Mouse (Mus musculus) spleen, postnatal 14 days (tissue): ENCODE data around the gene Cfl2.
A peak's percentile ranks its signal among the peaks of the same experiment; 100 is the strongest.
"Not testable (repeated sequence)": the region's sequence is repeated elsewhere in the genome, so short reads cannot be mapped to it uniquely, and the experiment has no call there.

Experiments used
- DNase-seq, 2 experiments: peaks; one replicate each; pipeline ENCODE4 v3.0.0; 2021 to 2022; ENCODE audit warnings: low spot score in 2 of 2

The Cfl2 gene

DNA sequence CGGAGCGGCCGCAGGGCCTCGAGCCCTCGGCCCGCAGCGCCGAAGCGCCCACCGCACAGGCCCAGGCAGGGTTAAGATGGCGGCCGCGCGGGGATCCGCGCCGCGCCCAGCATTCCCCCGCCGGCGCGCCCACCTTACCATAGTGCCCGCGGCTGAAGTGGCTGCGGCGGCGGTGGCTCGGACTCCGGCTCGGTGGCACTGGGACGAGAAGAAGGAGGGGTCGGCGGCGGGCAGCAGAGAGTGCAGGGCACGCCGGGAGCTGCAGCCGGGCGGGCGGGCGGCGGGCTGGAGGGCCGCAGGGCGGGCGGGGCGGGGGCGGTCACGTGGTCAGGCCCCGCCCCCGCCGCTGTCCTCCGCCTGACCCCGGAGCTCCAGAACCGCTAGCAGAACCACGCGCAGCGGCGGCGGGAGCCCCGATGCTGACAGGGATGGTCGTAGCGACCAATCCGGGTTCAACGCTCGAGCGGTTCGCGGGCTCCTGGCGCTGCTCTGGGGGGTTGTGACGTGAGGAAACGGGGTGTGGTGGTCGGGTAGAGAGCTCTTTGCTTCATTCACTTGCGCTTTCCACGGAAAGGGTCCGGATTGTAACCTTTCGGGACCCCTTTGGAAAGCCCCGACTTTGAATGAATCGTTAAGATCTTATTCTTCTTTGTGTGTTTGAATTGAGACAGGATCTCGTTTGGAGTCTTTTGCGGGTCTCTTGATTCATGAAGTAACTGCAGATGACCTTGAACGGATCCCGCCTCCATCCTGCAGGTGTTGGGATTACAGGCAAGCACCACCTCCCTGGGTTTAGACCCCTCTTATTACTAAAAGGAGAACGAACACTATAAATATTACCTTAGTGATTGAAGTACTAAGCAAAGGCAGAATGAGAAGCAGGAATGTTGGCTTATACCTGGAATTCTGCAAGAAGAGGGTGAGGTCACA is at the start of gene Cfl2:
Gene Cfl2, minus strand, starts transcription at position 272 of the 930 bp plus-strand sequence.
- DNase-seq: peak; percentile 60 to 67

DNA sequence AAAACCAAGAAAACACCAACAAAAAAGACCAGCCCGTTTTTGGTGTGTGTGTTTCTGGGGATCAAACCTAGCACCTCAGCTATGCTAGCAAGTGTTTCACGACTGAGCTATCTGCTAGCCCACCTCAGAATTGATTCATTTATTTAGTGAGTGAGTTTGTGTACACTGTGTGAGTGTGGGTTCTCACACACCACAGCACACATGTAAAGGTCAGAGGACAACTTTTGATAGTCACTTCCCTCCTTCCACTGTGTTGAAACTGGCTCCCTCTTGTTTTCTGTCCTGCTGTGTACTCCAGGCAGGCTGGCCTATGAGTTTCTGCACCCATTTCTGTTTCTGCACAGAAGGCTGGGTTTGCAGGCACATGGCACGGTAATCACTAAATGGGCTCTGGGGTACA is 47.7 kb upstream of the Cfl2 start:
- DNase-seq: no peak

DNA sequence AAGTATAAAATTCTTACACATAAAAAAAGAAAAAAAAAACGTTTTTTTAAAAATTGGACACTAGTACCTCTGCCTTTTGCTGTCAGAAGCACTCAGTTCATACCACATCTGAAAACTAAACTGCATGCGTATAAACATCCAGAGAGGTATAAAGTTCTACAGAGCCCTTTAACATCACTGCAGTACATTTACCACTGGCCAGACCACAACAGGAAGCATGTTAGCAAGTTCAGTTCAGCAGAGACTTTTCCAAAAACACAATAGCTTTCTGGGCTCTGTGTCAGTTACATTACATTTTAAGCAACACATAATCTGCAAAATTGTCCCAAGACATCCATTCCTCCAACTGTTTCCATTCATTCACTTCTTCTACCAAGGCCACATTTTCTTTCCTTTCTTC is 29.9 kb upstream of the Cfl2 start:
- DNase-seq: not testable (repeated sequence)

DNA sequence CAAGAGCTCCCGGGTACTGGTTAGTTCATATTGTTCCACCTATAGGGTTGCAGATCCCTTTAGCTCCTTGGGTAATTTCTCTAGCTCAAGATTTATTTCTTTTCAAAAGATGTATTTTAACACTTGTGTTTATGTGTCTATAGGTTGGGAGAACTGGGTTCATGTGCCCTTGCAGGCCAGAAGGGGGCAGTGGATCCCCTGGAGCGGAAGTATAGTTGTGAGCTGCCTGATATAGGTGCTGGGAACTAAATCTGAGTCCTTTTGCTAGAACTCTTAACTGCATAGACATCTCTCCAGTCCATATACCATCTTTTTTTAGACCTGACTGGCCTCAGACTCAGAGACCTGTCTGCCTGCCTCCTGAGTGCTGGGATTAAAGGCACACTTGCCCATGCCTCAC is 27.7 kb upstream of the Cfl2 start:
- no peak for DNase-seq

DNA sequence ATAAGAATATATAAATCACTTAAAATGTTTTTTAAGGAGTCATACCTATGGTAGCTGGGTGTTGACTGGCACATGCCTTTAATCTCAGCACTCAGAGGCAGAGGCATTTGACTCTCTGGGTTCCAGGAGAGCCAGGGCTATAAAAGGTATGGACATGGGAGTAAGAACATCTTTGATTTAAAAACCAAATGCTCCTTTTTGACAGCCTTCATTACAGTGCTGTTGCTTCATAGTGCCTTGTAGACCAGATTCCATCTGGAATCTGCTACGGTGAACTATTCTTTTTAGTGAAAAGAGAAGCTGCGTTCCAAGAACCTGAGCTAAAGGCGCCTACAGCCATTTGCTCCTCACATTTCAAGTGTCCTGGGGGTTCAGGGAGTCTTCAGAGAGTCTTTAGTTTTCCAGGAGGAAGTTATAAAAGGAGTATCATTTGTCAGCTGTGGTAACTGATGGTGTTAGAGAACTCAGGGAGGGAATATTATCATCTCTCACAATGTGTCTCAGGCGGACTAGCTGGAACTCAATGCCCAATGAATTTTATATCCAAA is 25.0 kb upstream of the Cfl2 start:
- no peak for DNase-seq

DNA sequence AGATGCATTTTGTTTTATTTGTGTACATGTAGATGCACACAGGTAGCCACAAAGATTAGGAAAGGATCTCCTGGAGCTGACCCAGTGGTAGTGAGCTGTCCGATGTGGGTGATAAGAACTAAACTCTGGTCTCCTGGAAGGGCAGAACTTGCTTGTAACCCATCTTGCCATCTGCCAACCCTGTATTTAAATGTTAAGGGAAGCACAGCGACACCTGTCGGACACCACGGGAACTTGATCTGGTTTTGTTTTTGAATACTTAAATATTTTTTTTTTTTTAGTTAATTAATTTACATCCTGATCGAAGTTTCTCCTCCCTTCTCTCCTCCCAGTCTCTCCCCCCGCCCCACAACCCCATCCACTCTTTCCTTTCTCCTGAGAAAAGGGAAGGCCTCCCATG is 17.0 kb upstream of the Cfl2 start:
- DNase-seq: peak; percentile 27 to 59

DNA sequence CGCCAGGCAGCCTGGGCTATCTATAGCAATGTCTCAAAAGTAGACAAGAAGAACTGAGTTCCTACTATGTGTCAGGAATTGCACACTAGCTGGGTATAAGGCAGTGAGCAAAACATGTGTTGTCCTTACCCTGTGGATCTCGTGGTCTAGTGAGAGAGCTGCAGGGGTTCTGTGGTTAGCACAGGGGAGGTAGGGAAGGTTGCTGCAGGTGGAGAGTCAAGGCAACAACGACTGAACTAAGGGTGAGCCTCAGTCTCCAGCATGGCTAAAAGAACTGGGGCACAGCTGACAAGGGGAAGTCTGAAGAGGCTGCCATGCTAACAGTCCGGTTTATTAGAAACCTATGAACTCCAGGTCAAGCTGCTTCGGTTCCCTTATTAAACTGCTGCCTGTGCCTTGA is 16.5 kb upstream of the Cfl2 start:
- no peak for DNase-seq

DNA sequence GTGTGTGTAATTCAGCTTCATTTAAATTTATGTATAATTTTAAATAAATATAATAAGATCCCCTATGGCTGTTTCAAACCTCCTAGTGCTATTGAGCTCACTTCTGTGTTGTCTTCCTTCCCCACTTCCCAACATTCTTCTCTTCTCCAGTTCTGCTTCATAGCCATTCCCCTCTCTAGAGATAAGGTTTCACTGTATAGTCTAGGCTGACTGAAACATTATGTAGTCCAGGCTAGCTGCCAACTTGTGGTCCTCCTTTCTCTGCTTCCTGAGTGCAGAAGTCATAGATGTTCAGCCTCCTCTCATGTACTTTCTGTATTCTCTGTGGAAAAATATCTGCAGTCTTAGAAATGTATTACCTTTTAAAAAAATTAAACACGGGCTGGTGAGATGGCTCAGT is 15.2 kb upstream of the Cfl2 start:
- DNase-seq: no peak

DNA sequence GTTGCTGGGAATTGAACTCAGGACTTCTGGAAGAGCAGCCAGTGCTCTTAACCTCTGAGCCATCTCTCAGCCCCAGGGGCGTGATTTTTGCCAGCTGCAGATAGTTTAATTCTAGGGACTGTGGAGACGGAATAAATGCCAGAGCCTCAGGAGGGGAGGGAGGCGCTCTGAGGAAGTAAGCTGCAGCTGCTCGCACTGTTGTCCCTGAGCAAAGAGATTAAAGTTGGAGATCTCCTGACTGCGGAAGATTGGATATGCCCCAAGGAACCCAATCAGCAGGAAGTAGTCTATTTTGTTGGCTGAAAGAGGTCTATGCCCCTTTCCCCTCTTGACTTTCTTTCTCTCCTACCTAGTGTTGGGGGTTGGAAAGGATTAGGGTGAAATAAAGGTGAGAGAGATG is 14.2 kb upstream of the Cfl2 start:
- DNase-seq: no peak

DNA sequence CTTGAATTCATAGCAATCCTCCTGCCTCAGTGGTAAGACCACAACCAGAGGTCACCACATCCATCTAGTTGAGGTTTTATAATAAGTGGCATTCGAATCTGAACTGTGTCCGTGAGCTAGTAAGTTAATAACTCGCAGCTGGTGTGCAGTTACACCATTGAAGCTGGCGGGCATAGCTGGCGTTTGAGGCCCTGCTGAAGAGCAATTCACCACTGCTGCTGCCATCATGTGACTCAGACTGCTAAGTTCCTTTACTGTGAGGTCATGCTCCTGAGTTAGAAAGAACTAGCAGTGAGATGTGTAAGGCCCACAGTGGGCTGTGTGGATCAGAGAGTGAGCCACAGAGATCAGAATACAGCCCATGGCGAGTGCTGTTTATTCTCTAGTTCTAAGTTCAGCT is 12.0 kb upstream of the Cfl2 start:
- DNase-seq: no peak

DNA sequence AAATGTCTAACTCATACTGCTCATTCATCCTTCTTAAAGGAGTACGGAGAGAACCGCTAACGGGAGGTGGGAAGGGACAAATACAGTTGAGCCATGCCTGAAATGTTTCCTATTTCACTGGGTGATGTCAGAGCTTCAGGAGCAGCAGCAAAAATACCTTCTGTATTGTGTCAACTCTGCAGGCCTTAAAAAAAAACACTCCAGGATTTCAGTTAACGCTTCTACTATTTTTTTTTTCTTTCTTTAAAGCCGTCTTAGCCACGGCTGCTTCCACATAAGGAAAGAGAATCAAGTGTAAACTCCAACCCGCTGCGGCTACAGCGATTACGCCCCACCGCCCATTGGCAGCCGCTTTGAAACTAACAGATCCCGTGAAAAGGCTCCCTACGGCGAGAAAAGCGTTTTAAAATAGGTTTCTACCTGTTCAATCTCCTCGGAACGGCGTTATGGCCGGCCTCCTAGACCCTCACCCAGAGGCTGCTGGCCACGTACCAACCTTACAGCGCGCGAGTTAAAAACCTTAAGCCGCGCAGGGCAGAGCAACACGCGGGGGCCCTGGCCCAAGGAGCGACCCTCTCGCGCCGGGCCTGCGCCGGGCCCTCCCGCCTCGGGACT is 579 bp downstream of the Cfl2 start:
- DNase-seq: peak; percentile 13 to 20

DNA sequence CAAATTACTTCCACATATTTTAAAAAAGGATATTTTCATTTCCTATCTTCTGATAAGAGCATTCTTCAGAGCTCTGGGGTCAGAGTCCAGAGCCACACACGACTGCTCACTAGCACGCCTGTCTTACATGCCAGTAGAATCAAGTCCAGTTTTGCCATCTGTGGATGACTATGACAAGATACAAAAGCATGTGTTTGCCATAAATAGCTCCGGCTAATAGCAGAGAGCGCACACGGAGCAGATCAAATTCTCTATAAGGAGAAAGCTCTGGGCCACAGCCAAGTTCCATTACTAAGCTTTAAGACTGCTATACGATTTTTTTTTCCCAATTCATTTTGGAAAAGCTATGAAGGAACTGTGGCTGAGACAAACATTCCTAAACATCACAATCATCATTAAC is 3.1 kb downstream of the Cfl2 start:
- DNase-seq: no peak

DNA sequence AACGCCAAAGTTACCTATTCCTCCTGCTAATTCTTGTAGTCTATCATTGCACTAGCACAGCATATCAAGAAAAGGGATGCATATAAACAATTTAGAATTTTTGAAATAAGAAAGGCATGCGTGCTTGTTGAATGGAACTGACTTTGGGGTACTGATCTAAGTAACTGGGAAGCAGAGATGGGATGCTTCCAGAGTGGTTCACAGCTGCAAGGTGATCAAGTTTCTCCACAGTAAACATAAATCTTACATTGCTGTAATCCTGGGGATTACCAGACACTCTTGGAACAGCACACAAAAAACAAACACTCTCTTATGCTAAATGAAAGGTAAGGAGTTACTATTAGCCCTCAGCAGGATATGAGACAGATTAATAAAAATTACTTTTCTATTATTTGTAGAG is 12.1 kb downstream of the Cfl2 start:
- DNase-seq: no peak

DNA sequence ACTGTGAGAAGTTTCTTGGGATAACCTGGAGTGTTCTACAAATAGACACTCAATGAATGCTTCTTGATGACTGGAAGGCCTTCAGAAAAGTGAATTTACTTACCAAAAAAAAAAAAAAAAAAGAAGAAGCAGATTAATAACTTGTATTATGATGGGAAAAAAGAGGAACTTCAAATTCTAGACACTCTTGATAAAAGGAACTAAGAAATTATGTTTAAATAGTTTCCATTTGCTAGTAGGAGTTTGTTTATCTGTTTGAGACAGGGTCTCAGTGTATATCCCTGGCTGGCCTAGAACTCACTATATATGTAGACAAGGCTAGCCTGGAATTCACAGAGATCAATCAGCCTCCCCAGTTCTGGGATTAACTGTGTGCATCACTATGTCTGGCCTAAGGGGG is 18.3 kb downstream of the Cfl2 start:
- DNase-seq: no peak

DNA sequence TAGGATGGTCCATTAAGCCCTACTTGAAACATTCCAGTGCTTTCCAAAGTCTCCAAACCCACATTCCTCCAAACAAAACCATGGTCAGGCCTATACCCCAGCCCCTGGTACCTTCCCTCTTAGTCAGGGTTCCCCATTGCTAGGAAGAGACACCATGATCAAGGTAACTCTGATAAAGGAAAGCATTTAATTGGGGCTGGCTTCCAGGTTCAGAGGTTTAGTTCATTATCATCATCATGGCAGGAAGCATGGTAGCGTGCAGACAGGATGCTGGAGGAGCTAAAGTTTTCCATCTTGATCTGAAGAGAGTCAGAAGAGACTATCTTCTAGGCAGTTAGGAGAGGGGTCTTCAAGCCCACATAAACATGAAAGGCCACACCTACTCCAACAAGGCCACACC is 21.1 kb downstream of the Cfl2 start:
- no peak for DNase-seq

DNA sequence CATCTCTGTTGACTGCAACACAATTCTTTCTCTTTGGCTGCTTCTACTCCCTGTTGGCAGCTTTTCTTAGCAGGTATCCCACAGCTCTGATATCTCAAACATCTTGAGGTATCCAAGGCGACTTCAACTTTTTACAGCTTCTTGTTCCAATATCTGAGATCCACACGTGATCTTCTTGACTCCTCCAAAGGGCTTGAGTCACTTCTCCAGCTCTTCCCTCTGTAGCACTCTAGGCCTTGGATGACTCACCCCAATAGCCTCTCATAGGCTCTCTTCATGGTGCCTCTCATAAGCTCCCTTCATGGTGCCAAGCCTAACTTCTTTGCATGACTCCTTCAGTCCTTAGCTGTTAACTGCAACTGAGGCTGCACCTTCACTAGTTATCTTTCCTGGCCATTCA is 22.9 kb downstream of the Cfl2 start:
- DNase-seq: no peak

DNA sequence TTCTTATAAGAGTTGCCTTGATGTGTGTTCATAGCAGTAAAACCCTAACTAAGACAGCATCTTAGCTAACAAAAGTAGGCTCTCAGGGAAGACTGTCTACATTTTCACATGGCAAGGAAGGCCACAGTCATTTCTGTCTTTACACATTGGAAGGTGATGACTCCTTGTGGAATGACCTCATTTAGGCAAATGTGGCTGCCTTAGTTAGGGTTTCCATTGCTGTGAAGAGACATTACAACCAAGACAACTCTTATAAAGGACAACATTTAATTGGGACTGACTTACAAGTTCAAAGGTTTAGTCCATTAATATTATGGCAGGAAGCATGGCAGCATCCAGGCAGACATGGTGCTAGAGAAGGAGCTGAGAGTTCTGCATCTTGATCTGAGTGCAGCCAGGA is 23.7 kb downstream of the Cfl2 start:
- DNase-seq: no peak

DNA sequence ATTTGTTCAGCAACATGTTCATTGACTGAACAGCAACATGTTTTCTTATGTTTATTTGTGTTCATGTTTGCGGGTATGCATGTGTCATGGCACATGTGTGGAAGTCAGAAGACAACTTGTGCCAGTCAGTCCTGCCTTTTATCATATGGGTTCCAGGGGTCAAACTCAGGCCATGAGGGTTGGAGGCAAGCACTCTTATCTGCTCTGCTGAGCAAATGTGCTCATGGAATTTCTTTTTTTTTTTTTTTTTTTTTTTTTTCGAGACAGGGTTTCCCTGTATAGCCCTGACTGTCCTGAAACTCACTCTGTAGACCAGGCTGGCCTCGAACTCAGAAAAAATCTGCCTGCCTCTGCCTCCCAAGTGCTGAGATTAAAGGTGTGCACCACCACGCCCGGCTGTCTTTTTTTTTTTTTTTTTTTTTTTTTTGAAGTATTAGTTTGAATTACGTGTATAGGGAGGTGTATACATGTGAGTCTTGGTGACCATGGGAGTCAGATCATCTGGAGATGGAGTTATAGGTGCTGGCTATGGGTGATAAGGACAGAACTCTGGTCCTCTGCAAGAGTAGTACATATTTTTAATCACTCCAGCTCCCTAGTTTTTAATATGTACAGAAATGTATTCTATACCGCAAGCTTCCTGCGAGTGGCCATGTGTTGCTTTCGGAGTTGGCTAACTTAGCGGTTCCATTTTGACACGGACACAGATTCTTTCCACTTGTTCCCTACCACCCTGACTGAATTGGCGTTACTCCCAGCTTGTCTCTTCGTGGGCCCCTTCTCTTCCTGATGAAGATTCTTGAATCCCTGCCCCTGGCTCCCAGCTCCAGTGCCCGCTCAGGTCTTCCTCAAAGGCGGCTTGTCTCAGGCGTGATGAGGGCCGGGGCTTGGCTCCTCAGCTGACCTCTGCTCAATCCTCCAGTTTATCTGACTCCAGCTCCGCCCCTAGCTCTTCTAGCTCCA is 26.8 kb downstream of the Cfl2 start:
- no peak for DNase-seq

DNA sequence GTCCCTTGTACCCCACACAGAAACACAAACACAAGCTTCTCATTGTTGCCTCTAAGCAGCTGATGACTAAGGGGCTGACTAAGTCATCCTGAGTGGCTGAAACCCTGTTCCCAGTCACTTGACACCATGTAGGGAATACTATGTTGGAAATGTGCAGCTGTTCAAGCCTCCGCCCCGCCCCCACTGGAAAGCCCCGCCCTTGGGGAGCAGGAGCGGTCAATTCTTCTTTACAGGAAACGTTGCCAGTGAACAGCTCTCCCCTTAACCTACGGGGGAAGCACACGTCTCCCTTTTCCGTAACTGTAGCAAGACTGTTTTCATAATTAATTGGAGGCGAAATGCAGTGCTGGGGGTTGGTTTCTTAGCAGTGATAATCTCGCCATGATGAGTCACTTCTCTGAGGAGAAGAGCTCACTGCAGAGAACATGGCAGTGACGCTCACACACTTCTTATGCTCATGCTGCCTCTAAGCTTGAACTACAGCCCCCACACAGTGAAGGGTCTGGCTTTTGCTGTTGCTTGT is 27.7 kb downstream of the Cfl2 start:
- DNase-seq: no peak

DNA sequence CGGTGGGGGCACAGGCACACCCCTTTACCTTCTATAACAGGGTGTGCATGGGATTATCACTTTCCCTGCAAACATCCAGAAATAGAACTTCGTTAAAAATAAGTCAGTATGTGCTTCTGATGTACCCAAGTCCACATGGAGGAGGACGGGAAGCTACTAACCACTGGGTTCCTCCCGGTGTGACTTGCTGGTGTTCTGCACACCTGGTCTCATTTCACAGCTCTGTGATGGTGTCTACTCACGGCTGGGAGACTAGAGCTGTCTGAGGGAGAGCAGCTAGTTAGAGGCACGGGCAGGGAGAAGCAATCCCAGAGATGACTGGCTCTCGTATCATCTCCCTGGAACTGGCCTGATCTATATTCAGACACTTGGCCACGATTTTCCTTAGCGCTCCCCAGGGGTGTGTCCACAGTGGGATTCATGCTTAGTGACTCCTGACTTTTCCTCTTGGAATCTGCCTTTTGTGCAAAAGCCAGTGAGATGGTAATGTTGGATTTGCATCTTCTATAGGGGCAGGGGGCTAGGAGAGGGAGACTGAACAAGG is 28.7 kb downstream of the Cfl2 start:
- DNase-seq: no peak

DNA sequence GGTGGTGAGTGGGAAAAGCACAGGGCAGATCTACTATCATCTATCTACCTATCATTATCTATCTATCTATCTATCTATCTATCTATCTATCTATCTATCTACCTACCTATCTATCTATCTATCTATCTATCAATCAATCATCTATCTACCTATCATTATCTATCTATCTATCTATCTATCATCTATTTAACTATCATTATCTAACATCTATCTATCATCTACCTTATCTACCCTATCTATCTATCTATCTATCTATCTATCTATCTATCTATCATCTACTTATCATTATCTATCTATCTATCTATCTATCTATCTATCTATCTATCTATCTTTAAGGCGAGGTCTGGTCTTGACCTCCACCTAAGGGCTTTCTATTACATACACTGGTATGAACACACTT is 30.8 kb downstream of the Cfl2 start:
- DNase-seq: not testable (repeated sequence)
